Mouse (Mus musculus) forebrain, embryonic 14.5 days (tissue): ENCODE measurements around the gene Kazn. TPM values are rescaled to one million over a fixed set of nuclear protein-coding genes. Genes with fewer than 3 reads are reported as not detected.

Experiments
- ATAC-seq: fragments of 200-750 bp; cut with Nextera tagmentation; 2 replicates; pipeline ENCODE4 v1.8.0; 2017; ENCODE audit warnings: mild to moderate bottlenecking, moderate library complexity
- DNase-seq: peaks from one replicate; pipeline ENCODE4 v3.0.0-alpha.2; 2015; ENCODE audit warnings: low spot score
- H3K27ac ChIP-seq: fragments of 300-500 bp; sonication (generic); 2 replicates; pipeline ENCODE4 v1.5.1; 2014; ENCODE audit warnings: low read depth, mild to moderate bottlenecking, control low read depth, low read length, moderate library complexity
- H3K27me3 ChIP-seq: fragments of 300-500 bp; sonication (generic); replicated peaks from 2 replicates; pipeline ENCODE4 v1.6.1; 2014; ENCODE audit warnings: low read length, control low read depth, mixed read lengths; ENCODE audit not compliant: control insufficient read depth, insufficient read depth
- H3K36me3 ChIP-seq: fragments of 300-500 bp; sonication (generic); 2 replicates; pipeline ENCODE4 v1.6.1; 2014; ENCODE audit warnings: low read length, control low read depth; ENCODE audit not compliant: control insufficient read depth, insufficient read depth
- H3K4me1 ChIP-seq: fragments of 300-500 bp; sonication (generic); 2 replicates; pipeline ENCODE4 v1.6.1; 2014; ENCODE audit warnings: antibody characterized with exemption, low read length, control low read depth; ENCODE audit not compliant: control insufficient read depth, insufficient read depth
- H3K4me2 ChIP-seq: fragments of 300-500 bp; sonication (generic); 2 replicates; pipeline ENCODE4 v1.6.1; 2014; ENCODE audit warnings: mild to moderate bottlenecking, control low read depth, low read length
- H3K4me3 ChIP-seq: fragments of 300-500 bp; sonication (generic); 2 replicates; pipeline ENCODE4 v1.5.1; 2014; ENCODE audit warnings: low read depth, low read length, control low read depth
- H3K9ac ChIP-seq: fragments of 300-500 bp; sonication (generic); 2 replicates; pipeline ENCODE4 v1.6.1; 2014; ENCODE audit warnings: mild to moderate bottlenecking, low read length, control low read depth, moderate library complexity
- H3K9me3 ChIP-seq: fragments of 300-500 bp; sonication (generic); replicated peaks from 2 replicates; pipeline ENCODE4 v1.6.1; 2016; ENCODE audit warnings: low read length, control low read depth, mixed read lengths; ENCODE audit not compliant: control insufficient read depth
- WGBS: fragments of 180-500 bp; shearing (Covaris S2); extraction: QIAGEN DNeasy Blood & Tissue Kit; methylation state at CpG from one replicate; pipeline ENCODE4 v1.1.7; 2014; 5-methylcytosine and 5-hydroxymethylcytosine counted together
- polyA plus RNA-seq: library from polyadenylated mRNA; unstranded; fragments of >200 nt; fragmentation: Nextera tagmentation; extraction: Ambion mirVana; gene quantifications from 2 replicates; pipeline ENCODE4 v1.2.1, GENCODE M21; 2014

Kazn gene
- polyA plus RNA-seq, 1 experiment from 2014 or later, result 11.5 TPM

DNA sequence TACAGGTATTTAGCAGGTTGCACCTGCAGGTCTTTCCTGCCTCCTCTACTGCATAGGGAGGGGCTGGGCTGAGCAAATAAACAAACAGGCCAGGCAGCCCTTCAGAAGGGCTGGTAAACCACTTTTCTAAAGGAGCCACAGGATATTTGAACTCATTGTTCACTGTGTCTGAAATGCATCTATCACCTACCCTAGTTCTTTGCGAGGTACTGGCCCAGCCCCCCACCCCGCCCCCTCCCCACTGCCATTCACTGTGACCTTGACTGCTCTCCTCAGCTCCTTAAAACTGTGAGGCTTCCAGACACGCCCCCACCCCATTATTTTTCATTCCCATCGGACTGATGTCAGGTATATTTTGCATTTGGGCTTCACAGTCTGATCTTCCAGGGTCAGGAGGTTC lies 69.6 kb downstream of the Kazn start:
- WGBS, result 58% methylated on average over 4 of the region's 4 CpGs
- Histone ChIP-seq H3K36me3 (no peaks in the 10 kb centered on the region), H3K9me3 (no peaks in the 10 kb centered on the region), H3K27ac (no peak overlapping the region), H3K4me1 (peaks cover 12% of the 10 kb centered on the region), H3K9ac (no peak overlapping the region), H3K4me3 (no peak overlapping the region), H3K27me3 (no peaks in the 10 kb centered on the region), H3K4me2 (no peak overlapping the region)
- ATAC-seq (no peak), DNase-seq (no peak)

DNA sequence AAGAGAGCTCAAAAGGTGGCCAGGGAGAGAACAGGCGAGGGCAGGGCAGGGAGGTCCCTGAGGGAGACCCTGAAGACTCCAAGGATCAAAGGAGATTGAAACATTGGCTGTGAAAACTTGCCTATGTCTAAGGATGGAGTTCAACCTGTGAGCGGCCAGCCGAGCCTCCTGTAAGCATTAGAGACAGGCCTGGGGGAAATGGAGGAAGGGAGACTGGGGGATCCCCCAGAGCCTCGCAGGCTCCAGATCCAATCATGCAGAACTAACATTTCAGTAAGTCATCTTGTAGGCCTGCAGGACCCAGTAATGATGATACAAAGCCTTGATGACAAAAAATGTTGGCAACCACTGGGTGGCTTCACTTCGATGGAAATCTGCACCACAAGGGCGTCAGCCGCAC lies 70.8 kb downstream of the Kazn start:
- Histone ChIP-seq H3K36me3 (no peaks in the 10 kb centered on the region), H3K4me2 (no peak overlapping the region), H3K4me3 (no peak overlapping the region), H3K27ac (no peak overlapping the region), H3K9ac (no peak overlapping the region), H3K27me3 (no peaks in the 10 kb centered on the region), H3K4me1 (peaks cover 7% of the 10 kb centered on the region), H3K9me3 (no peaks in the 10 kb centered on the region)
- ATAC-seq (no peak), DNase-seq (no peak)
- WGBS, result 83% methylated on average over 7 of the region's 7 CpGs

DNA sequence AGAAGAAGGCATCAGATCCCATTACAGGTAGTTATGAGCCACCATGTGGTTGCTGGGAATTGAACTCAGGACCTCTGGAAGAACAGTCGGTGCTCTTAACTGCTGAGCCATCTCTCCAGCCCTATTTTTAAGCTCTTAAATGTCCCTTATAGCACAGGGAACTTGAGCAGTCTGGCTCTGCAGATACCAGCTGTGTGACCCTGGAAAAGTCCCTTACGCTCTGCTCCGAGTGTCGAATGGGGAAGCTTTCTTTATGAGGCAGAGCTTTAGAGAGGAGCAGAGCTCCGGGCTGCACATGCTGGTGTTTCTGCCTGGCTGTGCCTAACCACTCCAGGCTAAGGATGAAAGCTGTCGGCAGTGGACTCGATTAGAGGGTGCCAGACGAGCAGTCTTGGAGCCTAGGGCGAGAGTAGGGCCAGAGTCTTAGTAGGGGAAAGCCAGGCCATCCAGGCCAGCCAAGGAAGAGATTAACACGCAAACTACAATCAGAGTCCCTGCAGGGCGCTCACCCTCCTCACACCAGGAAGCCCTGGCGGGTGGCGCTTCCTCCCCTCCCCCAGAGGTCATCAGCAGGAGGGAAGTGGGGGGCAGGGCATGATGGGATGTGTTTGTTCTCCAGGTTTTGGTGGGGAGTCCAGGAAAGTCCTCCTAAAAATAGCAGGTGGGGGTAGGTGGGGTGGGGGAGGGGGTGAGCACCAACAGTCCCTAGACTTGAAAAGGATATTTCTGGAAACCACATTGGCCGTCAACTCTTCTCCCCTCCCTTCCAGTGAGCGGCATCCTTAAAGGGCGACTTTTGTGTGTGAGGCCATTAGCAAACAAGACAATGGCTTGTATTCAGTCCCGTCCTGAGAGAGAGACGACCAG lies 73.1 kb downstream of the Kazn start:
- whole genome bisulfite sequencing, result 19% methylated on average over 16 of the region's 18 CpGs
- peaks cover 7% of the 10 kb centered on the region for H3K4me1 ChIP-seq
- no peak for ATAC-seq
- DNase-seq, result no peak
- no peak overlapping the region for H3K4me2 ChIP-seq
- H3K36me3 ChIP-seq, result no peaks in the 10 kb centered on the region
- H3K27ac ChIP-seq, result no peak overlapping the region
- no peak overlapping the region for H3K4me3 ChIP-seq
- no peaks in the 10 kb centered on the region for H3K9me3 ChIP-seq
- no peaks in the 10 kb centered on the region for H3K27me3 ChIP-seq
- no peak overlapping the region for H3K9ac ChIP-seq

DNA sequence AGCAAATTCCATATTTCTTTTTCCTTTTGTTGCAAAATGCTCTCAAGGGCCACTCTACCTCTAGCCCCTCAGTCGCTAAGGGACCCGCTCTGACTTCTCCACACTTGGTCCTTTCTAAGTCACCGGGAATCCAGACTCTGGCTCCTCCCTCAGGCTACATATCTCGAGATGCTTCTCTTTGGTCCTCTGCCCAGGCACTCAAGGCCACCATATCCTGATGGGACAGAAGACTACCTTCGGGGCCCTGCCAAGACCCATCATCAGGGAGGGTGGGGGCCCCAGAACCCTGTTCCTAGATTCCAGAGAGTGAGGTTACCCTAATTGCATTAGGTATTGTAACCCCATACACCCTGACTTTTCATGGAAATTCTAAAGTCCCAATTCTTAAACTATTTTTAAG lies 73.8 kb downstream of the Kazn start:
- no peaks in the 10 kb centered on the region for H3K27me3 ChIP-seq
- no peak for ATAC-seq
- DNase-seq, result no peak
- H3K9me3 ChIP-seq, result no peaks in the 10 kb centered on the region
- H3K4me1 ChIP-seq, result peaks cover 7% of the 10 kb centered on the region
- H3K4me3 ChIP-seq, result no peak overlapping the region
- no peak overlapping the region for H3K9ac ChIP-seq
- H3K27ac ChIP-seq, result no peak overlapping the region
- no peak overlapping the region for H3K4me2 ChIP-seq
- no peaks in the 10 kb centered on the region for H3K36me3 ChIP-seq
- 60% methylated on average over 5 of the region's 5 CpGs for WGBS

DNA sequence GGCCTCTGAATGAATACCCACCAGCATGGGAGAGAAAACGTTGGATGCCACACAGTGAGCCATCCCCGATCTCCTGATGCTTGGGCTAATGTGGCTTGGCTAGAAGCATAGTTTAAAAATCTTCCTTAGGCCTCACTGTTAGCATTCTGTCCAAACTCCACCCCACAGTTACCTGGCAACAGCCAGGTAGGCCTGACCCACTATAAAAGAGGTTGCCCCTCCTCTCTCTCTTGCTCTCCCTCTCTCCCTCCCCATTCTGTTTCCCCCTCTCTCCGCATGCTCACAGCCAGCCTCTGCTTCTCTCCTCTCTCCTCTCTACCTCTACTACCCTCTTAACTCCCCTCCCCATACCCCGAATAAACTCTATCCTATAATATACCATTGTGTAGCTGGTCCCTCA lies 74.8 kb downstream of the Kazn start:
- no peak for ATAC-seq
- Histone ChIP-seq H3K4me2 (no peak overlapping the region), H3K27me3 (no peaks in the 10 kb centered on the region), H3K9ac (no peak overlapping the region), H3K27ac (no peak overlapping the region), H3K9me3 (no peaks in the 10 kb centered on the region), H3K36me3 (no peaks in the 10 kb centered on the region), H3K4me3 (no peak overlapping the region), H3K4me1 (peaks cover 7% of the 10 kb centered on the region)
- DNase-seq, result no peak
- 48% methylated on average over 4 of the region's 4 CpGs for whole genome bisulfite sequencing

DNA sequence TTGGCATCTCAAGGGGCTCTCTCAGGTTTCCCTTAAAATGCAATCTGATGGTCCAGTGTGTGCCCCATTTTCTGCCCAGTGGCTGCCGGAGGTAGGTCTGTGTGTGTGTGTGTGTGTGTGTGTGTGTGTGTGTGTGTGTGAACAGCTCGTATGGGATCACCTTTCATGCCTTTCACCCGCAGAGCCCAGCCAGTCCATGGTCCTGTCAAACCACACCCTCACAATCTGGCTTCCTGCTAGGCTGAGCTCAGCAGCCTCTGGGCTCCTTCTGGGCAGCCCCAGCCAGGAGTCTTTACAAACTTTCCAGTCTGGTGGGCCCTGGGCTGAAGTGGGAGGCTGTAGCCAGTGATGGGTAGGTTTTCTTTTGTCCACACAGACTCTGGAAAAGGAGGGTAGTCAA lies 75.3 kb downstream of the Kazn start:
- Histone ChIP-seq H3K27me3 (no peaks in the 10 kb centered on the region), H3K4me3 (no peak overlapping the region), H3K27ac (no peak overlapping the region), H3K36me3 (no peaks in the 10 kb centered on the region), H3K4me2 (no peak overlapping the region), H3K9ac (no peak overlapping the region), H3K9me3 (no peaks in the 10 kb centered on the region), H3K4me1 (peaks cover 7% of the 10 kb centered on the region)
- ATAC-seq, result no peak
- no peak for DNase-seq
- 56% methylated on average over 3 of the region's 3 CpGs for WGBS

DNA sequence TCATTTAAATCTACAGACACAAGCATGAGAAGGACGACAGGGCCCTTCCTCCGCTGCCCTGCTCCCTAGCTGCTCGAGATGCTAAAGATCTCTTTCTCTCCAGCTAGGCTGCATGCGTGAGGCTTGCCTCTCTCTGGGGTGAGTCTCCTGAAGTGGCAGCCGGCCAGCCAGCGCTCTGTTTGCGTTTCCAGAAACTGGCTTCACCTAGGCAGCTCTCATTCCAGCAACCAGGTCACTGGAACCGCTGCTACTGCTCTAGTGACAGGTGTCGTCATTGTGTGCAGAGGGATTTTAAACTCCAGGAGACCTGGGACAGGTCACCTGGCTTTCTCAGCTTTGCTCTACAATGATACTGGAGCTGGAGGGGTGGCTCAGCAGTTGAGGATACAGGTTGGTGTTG lies 76.5 kb downstream of the Kazn start:
- no peak overlapping the region for H3K27ac ChIP-seq
- no peak overlapping the region for H3K9ac ChIP-seq
- no peak for ATAC-seq
- H3K9me3 ChIP-seq, result no peaks in the 10 kb centered on the region
- no peak overlapping the region for H3K4me2 ChIP-seq
- no peaks in the 10 kb centered on the region for H3K27me3 ChIP-seq
- no peak for DNase-seq
- H3K4me3 ChIP-seq, result no peak overlapping the region
- H3K36me3 ChIP-seq, result peaks cover 4% of the 10 kb centered on the region; the same call in 1 of the 2 replicates
- peaks cover 7% of the 10 kb centered on the region for H3K4me1 ChIP-seq
- WGBS, result 90% methylated on average over 9 of the region's 9 CpGs

DNA sequence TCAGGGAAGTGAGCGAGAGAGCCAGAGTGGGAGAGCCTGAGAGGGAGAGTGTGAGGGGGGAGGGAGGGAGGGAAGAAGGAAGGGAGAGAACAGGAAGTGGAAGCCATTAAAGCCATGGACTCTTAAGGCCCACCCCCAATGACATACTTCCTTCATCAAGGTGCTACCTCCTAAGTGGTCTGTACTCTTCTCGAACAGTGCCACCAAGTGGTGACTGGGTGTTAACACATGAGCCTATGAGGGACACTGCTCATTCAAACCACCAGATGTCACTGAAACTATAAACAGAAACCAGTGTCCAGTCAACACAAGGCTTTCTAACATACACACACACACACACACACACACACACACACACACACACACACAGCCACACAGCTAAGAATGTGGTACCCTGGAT lies 77.1 kb downstream of the Kazn start:
- ATAC-seq (no peak), DNase-seq (no peak)
- Histone ChIP-seq H3K4me3 (no peak overlapping the region), H3K9ac (no peak overlapping the region), H3K36me3 (peaks cover 5% of the 10 kb centered on the region; the same call in 1 of the 2 replicates), H3K27me3 (no peaks in the 10 kb centered on the region), H3K27ac (no peak overlapping the region), H3K4me1 (peaks cover 7% of the 10 kb centered on the region), H3K9me3 (no peaks in the 10 kb centered on the region), H3K4me2 (no peak overlapping the region)
- 96% methylated on average over 2 of the region's 2 CpGs for WGBS

DNA sequence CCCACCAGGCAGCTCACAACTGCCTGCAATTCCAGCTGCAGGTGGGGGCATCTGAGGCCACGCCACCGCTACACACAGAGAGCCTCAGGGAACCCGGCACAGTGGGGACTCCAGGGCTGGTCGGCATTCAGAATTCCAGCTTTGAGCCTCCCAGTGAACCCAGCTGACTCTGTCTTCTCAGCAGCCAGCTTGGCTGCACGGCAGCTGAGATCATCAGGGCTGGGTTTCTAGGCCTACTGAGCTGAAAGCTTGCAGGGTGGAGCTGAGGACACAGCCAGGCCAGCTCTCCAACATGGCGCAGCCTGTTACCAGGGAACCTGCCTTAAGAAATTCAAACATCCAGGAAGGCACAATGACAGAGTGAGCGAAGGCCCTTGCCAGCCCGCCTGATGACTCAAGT lies 79.2 kb downstream of the Kazn start:
- no peak for DNase-seq
- H3K27me3 ChIP-seq, result no peaks in the 10 kb centered on the region
- H3K4me1 ChIP-seq, result no peaks in the 10 kb centered on the region
- H3K9me3 ChIP-seq, result no peaks in the 10 kb centered on the region
- H3K4me2 ChIP-seq, result no peak overlapping the region
- peaks cover 5% of the 10 kb centered on the region; the same call in 1 of the 2 replicates for H3K36me3 ChIP-seq
- no peak overlapping the region for H3K27ac ChIP-seq
- ATAC-seq, result no peak
- no peak overlapping the region for H3K9ac ChIP-seq
- no peak overlapping the region for H3K4me3 ChIP-seq
- WGBS, result 47% methylated on average over 8 of the region's 8 CpGs
